Mouse (Mus musculus) cortical plate, adult 2 months (tissue): ENCODE measurements around the gene Vps45.

Experiments used
- CTCF ChIP-seq: fragments of 200-500 bp; IDR thresholded peaks from 2 replicates; pipeline ENCODE4 v1.5.1; 2011; ENCODE audit warnings: mild to moderate bottlenecking, control low read depth, low read length; ENCODE audit not compliant: insufficient read depth; ENCODE audit errors: extremely low read depth
- POLR2A ChIP-seq: fragments of 200-500 bp; IDR thresholded peaks from 2 replicates; pipeline ENCODE4 v1.6.1; 2011; ENCODE audit warnings: mild to moderate bottlenecking, low read length, control low read depth; ENCODE audit not compliant: insufficient read depth; ENCODE audit errors: extremely low read depth

GRCm38 (mm10) chr3:96041079-96041478 is 17.2 kb downstream of the Vps45 start:
- TF ChIP-seq CTCF (no peak), POLR2A (no peak)
